18 mouse cellular contexts compared by ENCODE assay signal in genomic region chr2:128890661-128891335, GRCm38 (mm10). TPM values are rescaled to one million over a fixed set of nuclear protein-coding genes. Genes with fewer than 3 reads are reported as not detected.
DNase-seq lines count a peak whose midpoint lies in the region; ATAC-seq and TF ChIP-seq lines count a peak whose summit lies in the region.
"Had no signal": no experiment of that assay in that cellular context is flagged by ENCODE, and none has a peak within 500 bp of the region (broad histone marks: within the 10 kb centered on the region; RNA-seq: fewer than 3 reads in every experiment).

No protein-coding gene starts in this region.

- no peak for DNase-seq in kidney, postnatal 0 days (ENCODE audit: low spot score)
- peak; percentile 29 for DNase-seq in thymus, postnatal 4 days
- no peak for DNase-seq in thymus, postnatal 10 days (ENCODE audit: low spot score in 2 of 2)
- DNase-seq in brain, embryonic 14.5 days (ENCODE audit: low read depth): no peak
- DNase-seq in ovary, adult 18-20 months (ENCODE audit: low spot score): no peak
- no peak for DNase-seq in gastrocnemius, postnatal 10 days
- DNase-seq: heart, adult 11 months; layer of hippocampus, adult 9-11 months; liver, embryonic 13.5 days had no signal

- TF ChIP-seq CTCF in kidney, postnatal 0 days (IDR thresholded peaks at IDR 0.05; ENCODE audit: low read depth): peak; percentile 45
- TF ChIP-seq CTCF in brain, embryonic 14.5 days (IDR thresholded peaks at IDR 0.05; ENCODE audit: borderline replicate concordance, extremely low read depth, insufficient read depth, insufficient read length): peak; percentile 32; the same call in 1 of the 2 replicates

- H3K9ac ChIP-seq in kidney, postnatal 0 days (ENCODE audit: low read depth, low read length): no peak overlapping the region
- H3K9ac ChIP-seq in kidney, embryonic 14.5 days (ENCODE audit: low read depth, low read length): no peak overlapping the region
- H3K9ac ChIP-seq: embryonic facial prominence, embryonic 12.5 days; kidney, embryonic 15.5 days; liver, embryonic 13.5 days; midbrain, embryonic 13.5 days; neural tube, embryonic 12.5 days had no signal

- H3K36me3 ChIP-seq in kidney, postnatal 0 days (ENCODE audit: insufficient read depth, low read length): no peaks in the 10 kb centered on the region
- no peaks in the 10 kb centered on the region for H3K36me3 ChIP-seq in kidney, embryonic 14.5 days (ENCODE audit: control insufficient read depth, insufficient read depth, low read length)
- H3K36me3 ChIP-seq: embryonic facial prominence, embryonic 12.5 days; forebrain, embryonic 10.5 days; G1E; kidney, embryonic 15.5 days; liver, embryonic 13.5 days; midbrain, embryonic 13.5 days; neural tube, embryonic 12.5 days had no signal

- no peak overlapping the region for H3K27ac ChIP-seq in kidney, postnatal 0 days
- no peak overlapping the region for H3K27ac ChIP-seq in kidney, embryonic 14.5 days (ENCODE audit: low read depth, low read length)
- H3K27ac ChIP-seq: embryonic facial prominence, embryonic 12.5 days; forebrain, embryonic 10.5 days; kidney, embryonic 15.5 days; liver, embryonic 13.5 days; macrophage; midbrain, embryonic 13.5 days; neural tube, embryonic 12.5 days had no signal

- H3K4me1 ChIP-seq in kidney, postnatal 0 days (replicated peaks; ENCODE audit: insufficient read depth, low read length): peaks cover 4% of the 10 kb centered on the region; the same call in 1 of the 2 replicates
- peaks cover 6% of the 10 kb centered on the region; the same call in 1 of the 2 replicates for H3K4me1 ChIP-seq in kidney, embryonic 14.5 days (ENCODE audit: control insufficient read depth, insufficient read depth, low read length)

- TF ChIP-seq POLR2A in brain, embryonic 14.5 days (IDR thresholded peaks at IDR 0.05; ENCODE audit: borderline replicate concordance, extremely low read depth, insufficient read depth, insufficient read length, poor library complexity, severe bottlenecking): no peak

- H3K9me3 ChIP-seq in kidney, postnatal 0 days (replicated peaks; ENCODE audit: low read length): no peaks in the 10 kb centered on the region
- no peaks in the 10 kb centered on the region for H3K9me3 ChIP-seq in kidney, embryonic 14.5 days (ENCODE audit: control insufficient read depth, low read length)
- H3K9me3 ChIP-seq: embryonic facial prominence, embryonic 12.5 days; kidney, embryonic 15.5 days; midbrain, embryonic 13.5 days; neural tube, embryonic 12.5 days had no signal

- no peak for ATAC-seq in kidney, postnatal 0 days (replicated peaks; ENCODE audit: low FRiP score, low read depth)
- no peak for ATAC-seq in kidney, embryonic 14.5 days (ENCODE audit: low FRiP score, low TSS enrichment)
- ATAC-seq: hindbrain, embryonic 16.5 days; midbrain, embryonic 13.5 days had no signal

- WGBS in kidney, postnatal 0 days: 91% methylated on average over 4 of the region's 4 CpGs
- 92% methylated on average over 4 of the region's 4 CpGs for WGBS in kidney, embryonic 14.5 days

- H3K4me3 ChIP-seq in kidney, postnatal 0 days (replicated peaks; ENCODE audit: low read depth, low read length): no peak overlapping the region
- no peak overlapping the region for H3K4me3 ChIP-seq in kidney, embryonic 14.5 days (ENCODE audit: low read length)
- H3K4me3 ChIP-seq: embryonic facial prominence, embryonic 12.5 days; forebrain, embryonic 10.5 days; kidney, embryonic 15.5 days; liver, embryonic 13.5 days; midbrain, embryonic 13.5 days; neural tube, embryonic 12.5 days had no signal

- H3K4me2 ChIP-seq in kidney, postnatal 0 days (ENCODE audit: low read length): no peak overlapping the region
- H3K4me2 ChIP-seq in kidney, embryonic 14.5 days (replicated peaks; ENCODE audit: low read depth, low read length): no peak overlapping the region
- H3K4me2 ChIP-seq: embryonic facial prominence, embryonic 12.5 days; kidney, embryonic 15.5 days; liver, embryonic 13.5 days; midbrain, embryonic 13.5 days; neural tube, embryonic 12.5 days had no signal

- no peaks in the 10 kb centered on the region for H3K27me3 ChIP-seq in kidney, postnatal 0 days (ENCODE audit: insufficient read depth, low read length)
- H3K27me3 ChIP-seq in kidney, embryonic 14.5 days (ENCODE audit: control insufficient read depth, insufficient read depth, low read length): no peaks in the 10 kb centered on the region; the same call in 1 of the 2 replicates
- H3K27me3 ChIP-seq: kidney, embryonic 15.5 days; midbrain, embryonic 13.5 days; neural tube, embryonic 12.5 days had no signal

RNA-seq across cellular contexts. Expression of gene Fbln7, which starts 28.0 kb away (rescaled TPM):
- 7.9 and 8.0 TPM in 2 replicates for polyA plus RNA-seq in kidney, postnatal 0 days (2015; fragmentation: Nextera tagmentation; extraction: Ambion mirVana)
- 3.3 and 4.7 TPM in 2 replicates for polyA plus RNA-seq in kidney, embryonic 14.5 days (2014; fragmentation: Nextera tagmentation; extraction: Ambion mirVana)
- polyA plus RNA-seq in brain, embryonic 14.5 days (2012; rRNA removed): 1.3 and 1.7 TPM in 2 replicates
- 10 to 100 TPM; 12.1 to 12.8 TPM for total RNA-seq in gastrocnemius, postnatal 10 days (2021)
- polyA plus RNA-seq: G1E, macrophage had no signal

RNA-seq across cellular contexts. Expression of gene Zc3h8, which starts 53.1 kb away (rescaled TPM):
- polyA plus RNA-seq in kidney, postnatal 0 days (2015; fragmentation: Nextera tagmentation; extraction: Ambion mirVana): 9.1 and 9.4 TPM in 2 replicates
- polyA plus RNA-seq in kidney, embryonic 14.5 days (2014; fragmentation: Nextera tagmentation; extraction: Ambion mirVana): 10.8 and 12.4 TPM in 2 replicates
- polyA plus RNA-seq in brain, embryonic 14.5 days (2012; rRNA removed): 6.3 and 8.7 TPM in 2 replicates
- 1 to 10 TPM; 5.7 to 5.9 TPM for total RNA-seq in gastrocnemius, postnatal 10 days (2021)
